Mouse (Mus musculus): ENCODE results near the gene Lmcd1.

Lmcd1 gene

DNA sequence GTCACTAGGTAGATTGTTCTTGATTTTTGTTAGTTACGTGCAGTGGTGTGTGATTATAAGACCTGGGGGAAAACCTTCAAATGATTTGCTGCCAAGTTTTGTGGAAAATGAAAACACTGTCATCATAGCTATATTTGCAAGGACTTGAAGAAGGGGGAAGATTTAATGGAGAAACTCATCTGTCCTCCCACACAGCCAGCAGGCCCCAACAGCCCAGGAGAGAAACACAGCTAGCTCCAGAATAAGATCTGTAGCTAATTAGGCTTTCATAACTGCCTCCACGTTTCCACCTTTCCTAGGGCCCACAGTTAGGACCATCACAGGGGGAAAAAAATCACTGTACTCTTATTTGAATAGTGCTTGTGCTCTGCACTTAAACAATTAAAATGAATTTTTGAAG, 10.5 kb downstream of the Lmcd1 start:
- DNase-seq (ENCODE audit: inconsistent age in 2 of 2, low spot score in 1 of 2), result peak in 1 of 2 experiments; percentile 38

DNA sequence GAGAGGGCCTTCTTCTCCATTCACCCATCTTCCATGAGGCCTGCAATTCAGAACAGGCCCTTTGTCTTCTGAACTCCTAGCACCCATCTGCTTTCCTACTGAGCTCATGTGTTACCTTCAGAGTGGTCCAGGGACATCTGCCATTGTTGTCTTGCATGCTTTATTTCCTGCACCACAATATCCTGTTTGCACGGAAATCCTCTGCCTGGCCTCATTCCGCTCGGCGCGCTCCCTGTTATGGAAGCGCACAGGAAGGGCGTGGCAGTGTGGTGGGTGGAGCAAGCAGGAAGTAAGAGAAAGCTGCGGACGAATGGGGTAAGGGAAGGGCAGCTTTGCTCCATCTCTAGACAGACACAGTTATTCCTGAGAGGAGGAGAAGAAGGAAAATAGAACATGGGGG, 14.1 kb downstream of the Lmcd1 start:
- peak; percentile 32 to 49 for DNase-seq (ENCODE audit: inconsistent age in 2 of 2, low spot score in 1 of 2)

GRCm38 (mm10) chr6:112288271-112288670, 14.7 kb downstream of the Lmcd1 start:
- DNase-seq (ENCODE audit: inconsistent age in 2 of 2, low spot score in 1 of 2), result peak in 1 of 2 experiments; percentile 48

GRCm38 (mm10) chr6:112291146-112291545, 17.6 kb downstream of the Lmcd1 start:
- no peak for DNase-seq (ENCODE audit: inconsistent age in 2 of 2, low spot score in 1 of 2)

DNA sequence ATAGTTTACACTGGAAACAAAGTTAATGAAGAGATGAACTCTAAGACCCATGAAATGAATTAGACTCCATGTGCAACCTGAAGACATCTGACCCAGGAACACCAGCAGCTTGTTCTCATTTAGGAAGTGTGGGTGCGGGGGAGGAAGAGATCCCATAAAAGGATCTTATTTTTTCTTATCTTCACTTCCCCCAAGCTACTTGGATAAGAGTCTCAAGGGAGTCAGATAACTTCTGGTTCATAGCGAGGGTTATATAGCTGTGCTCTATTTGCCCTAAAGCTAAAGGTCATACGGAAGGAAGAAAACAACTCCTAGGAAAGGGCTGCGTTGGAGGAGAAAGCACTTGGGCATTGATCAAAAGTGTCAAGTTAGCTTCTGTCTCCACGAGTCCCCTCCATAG, 19.8 kb downstream of the Lmcd1 start:
- no peak for DNase-seq (ENCODE audit: inconsistent age in 2 of 2, low spot score in 1 of 2)

DNA sequence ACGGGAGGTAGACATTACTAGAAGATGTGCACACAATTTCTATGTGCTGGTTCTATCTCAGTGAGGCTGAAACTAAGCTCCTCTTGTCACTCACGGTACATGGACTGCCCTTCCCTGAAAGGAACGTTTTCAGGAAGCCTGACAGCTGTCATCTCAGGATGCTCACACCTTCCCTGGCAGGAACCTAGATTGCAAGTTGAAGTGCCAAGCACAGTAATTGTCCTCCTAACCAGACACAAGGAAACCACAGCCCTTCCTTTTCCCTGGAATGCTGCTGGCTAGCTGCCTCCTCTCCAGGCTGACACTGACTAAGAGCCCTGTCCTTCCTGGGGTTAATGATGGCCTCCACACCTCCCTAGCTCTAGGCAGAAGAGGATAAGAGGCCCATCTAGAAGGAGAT, 21.7 kb downstream of the Lmcd1 start:
- DNase-seq (ENCODE audit: inconsistent age in 2 of 2, low spot score in 1 of 2), result peak; percentile 31 to 53

DNA sequence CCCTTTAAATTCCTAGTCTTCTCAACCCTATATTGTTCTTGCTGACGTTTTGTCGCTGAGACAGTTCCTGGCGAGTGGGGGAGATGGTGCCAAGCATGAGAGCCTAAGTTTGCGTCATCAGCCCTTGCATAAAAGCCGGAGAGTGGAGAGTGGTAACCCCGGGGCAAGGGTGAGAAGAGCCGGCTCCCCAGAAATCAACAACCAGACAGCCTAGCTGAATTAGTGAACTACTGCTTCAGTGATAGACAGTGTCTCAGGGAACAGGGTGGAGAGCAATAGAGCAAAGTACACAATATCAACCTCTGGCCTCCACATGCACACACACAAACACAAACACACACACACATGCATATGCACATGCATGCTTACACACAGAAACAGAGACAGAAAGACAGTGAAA, 26.6 kb downstream of the Lmcd1 start:
- DNase-seq (ENCODE audit: inconsistent age in 2 of 2, low spot score in 1 of 2), result no peak

- DNase-seq (ENCODE audit: inconsistent age in 2 of 2, low spot score in 1 of 2), result no peak
Measured at GRCm38 (mm10) chr6:112300633-112301032, 27.1 kb downstream of the Lmcd1 start.

GRCm38 (mm10) chr6:112302248-112302647, 28.7 kb downstream of the Lmcd1 start:
- DNase-seq (ENCODE audit: inconsistent age in 2 of 2, low spot score in 1 of 2), result peak in 1 of 2 experiments; percentile 62

- DNase-seq (ENCODE audit: inconsistent age in 2 of 2, low spot score in 1 of 2), result no peak
Measured at GRCm38 (mm10) chr6:112302814-112303383, 29.3 kb downstream of the Lmcd1 start.

- peak; percentile 56 to 81 for DNase-seq (ENCODE audit: inconsistent age in 2 of 2, low spot score in 1 of 2)
Measured at GRCm38 (mm10) chr6:112304751-112305150, 31.2 kb downstream of the Lmcd1 start.

GRCm38 (mm10) chr6:112309330-112309938, 35.9 kb downstream of the Lmcd1 start:
- no peak for DNase-seq (ENCODE audit: inconsistent age in 2 of 2, low spot score in 1 of 2)

GRCm38 (mm10) chr6:112311385-112311784, 37.8 kb downstream of the Lmcd1 start:
- DNase-seq (ENCODE audit: inconsistent age in 2 of 2, low spot score in 1 of 2), result no peak

GRCm38 (mm10) chr6:112319449-112319848, 45.9 kb downstream of the Lmcd1 start:
- DNase-seq (ENCODE audit: inconsistent age in 2 of 2, low spot score in 1 of 2), result no peak

- no peak for DNase-seq (ENCODE audit: inconsistent age in 2 of 2, low spot score in 1 of 2)
Measured at GRCm38 (mm10) chr6:112320679-112321078, 47.1 kb downstream of the Lmcd1 start.

DNA sequence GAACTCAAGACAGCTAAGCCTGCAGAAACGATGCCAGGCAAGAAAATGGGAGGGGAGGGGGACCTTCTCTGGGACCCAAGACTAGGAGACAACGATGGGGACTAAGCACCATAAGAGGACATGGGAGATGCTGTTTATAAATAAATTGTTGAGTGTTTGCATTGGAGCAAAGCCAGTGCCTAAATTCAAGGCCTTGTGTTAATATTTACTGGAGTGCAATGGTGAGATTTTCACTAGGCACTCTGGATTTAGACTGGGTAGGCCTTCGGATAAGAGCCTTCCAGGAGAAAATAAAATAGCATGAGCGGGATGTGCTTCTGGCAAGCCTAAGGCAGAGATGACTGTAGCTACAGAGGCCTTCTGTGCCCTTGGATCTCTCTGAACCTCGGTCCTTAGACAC, 49.4 kb downstream of the Lmcd1 start:
- DNase-seq (ENCODE audit: inconsistent age in 2 of 2, low spot score in 1 of 2), result no peak

DNA sequence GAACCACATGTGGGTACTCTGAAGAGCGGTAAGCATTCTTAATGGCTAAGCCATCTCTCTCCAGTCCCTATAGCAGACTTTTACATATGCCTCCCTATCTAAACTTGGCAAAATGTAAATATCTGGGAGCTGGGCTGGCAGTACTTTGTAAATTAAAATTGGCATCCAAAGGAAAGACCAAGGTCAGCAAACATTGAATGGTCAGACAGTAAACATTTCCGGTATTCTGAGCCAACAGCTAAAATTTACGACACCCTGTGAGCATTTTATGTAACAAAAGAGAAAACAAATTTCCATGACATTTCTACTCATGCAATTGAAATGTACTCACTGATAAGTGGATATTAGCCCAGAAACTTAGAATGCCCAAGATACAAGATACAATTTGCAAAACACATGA, 51.7 kb downstream of the Lmcd1 start:
- peak in 1 of 2 experiments; percentile 75 for DNase-seq (ENCODE audit: inconsistent age in 2 of 2, low spot score in 1 of 2)

DNA sequence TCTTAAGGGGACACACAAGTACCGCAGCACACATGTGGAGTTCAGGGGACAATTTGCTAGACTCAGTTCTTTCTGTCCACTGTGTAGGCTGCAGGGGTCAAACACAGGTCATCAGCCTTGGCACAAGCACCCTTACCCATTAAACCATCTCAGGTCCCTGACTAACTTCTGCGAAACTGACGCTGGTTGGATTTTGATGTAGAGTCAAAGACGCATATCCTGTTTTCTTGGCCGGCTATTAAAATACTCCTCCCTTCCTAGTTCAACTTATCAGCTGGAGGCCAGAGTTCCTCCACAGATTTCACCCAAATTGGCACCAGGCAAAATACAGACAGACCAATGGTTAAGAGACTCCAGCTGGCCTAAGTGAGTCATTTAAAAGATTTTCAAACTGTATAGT, 54.2 kb downstream of the Lmcd1 start:
- DNase-seq (ENCODE audit: inconsistent age in 2 of 2, low spot score in 1 of 2), result peak in 1 of 2 experiments; percentile 54

DNA sequence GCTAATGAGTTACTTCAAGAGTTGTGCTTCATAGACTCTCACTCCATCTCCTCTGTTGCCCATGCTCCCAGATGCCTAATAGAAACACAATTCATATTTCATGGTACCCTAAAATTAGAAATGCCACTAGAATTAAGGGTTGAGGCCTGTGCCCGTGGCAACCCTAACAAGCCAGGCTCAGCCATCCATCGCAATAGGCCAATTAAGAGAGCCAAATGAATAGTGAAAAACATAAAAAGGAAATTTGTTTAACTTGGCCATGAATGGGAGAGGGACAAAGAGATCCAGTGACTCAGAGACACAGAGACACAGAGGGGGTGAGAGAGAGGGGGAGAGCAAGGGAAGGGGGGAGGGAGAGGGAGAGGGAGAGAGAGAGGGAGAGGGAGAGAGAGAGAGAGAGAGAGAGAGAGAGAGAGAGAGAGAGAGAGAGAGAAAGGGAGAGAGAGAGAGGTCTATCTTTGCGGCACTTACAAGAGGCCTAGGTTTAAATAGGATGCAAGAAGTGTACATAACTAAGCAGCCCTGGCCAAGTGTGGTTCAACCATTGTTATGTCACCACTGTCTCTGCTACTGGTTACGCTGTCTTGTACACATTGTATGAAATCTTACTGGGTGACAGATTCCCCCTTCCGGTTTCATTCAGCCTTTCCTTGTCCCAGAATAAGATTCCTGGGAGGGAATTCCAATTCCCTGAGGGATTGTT, 57.1 kb downstream of the Lmcd1 start:
- no peak for DNase-seq (ENCODE audit: inconsistent age in 2 of 2, low spot score in 1 of 2)

DNA sequence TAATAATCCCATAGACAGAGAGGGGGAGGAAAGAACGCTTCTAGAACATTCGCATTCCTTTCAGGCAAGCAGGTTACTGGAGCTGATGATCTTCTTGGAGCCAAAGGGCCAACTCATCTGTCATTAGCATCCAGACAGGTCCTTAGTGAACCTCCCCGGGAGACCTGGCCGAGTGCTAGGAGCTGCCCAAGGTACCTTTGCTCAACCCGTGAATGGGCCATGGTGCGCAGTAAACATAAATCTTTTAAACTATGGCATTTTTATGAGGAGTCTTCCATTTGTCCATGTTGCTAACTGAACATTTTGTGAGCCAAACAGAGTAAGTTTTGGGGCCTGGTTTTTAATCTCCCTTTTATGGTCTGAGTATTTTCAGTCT, 57.7 kb downstream of the Lmcd1 start:
- no peak for DNase-seq (ENCODE audit: inconsistent age in 2 of 2, low spot score in 1 of 2)

DNA sequence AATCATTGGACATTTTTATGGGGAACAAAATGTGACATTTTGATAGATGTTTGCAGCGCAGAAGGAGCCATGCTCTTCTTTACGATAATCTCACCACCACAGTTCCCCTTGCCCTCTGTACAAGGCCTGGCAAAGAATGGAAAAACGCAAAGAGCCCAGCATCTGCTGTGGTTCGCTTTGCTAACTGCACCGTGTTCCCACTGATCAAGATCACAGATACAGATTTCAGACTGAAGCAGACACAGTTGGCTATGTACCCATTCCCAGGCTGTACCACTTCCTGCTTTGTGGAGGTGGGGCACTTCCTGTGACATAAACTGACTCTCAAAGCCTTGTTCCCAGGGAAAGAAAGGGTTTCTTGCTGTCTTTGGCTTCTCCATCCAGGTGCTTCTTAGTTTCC, 60.4 kb downstream of the Lmcd1 start:
- DNase-seq (ENCODE audit: inconsistent age in 2 of 2, low spot score in 1 of 2), result no peak

GRCm38 (mm10) chr6:112337667-112338066, 64.1 kb downstream of the Lmcd1 start:
- no peak for DNase-seq (ENCODE audit: inconsistent age in 2 of 2, low spot score in 1 of 2)
